Mouse (Mus musculus): ENCODE data around the gene Dhrs1.
A peak's percentile ranks its signal among the peaks of the same experiment; 100 is the strongest.

Dhrs1 gene

GRCm38 (mm10) chr14:55745180-55745860 is at the start of gene Dhrs1, which contains the start of gene Nop9:
Gene Dhrs1, minus strand, starts transcription at chr14:55745690.
Gene Nop9, plus strand, starts transcription at chr14:55745693.
- DNase-seq (ENCODE audit: low spot score), result peak; percentile 94

DNA sequence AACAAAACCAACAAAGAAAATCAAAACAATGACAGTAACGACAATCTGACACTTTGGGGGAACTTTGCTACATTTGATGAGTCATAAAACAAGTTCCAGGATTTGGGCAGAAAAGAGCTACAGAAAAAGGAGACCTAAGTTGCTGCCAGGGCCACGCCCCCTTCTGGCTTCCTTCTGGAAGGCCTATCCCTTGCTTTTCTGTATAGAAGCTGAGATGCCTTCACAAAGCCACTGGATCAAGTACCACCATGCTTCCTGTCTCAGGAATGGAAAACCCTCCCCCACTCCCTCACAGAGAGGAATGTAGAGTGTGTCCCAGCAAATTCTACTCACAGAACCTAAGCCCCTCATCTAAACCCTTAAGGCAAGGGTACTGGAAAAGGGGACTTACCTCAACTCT is 48.5 kb upstream of the Dhrs1 start:
- no peak for DNase-seq (ENCODE audit: low spot score)

GRCm38 (mm10) chr14:55793461-55793860 is 48.0 kb upstream of the Dhrs1 start:
- no peak for DNase-seq (ENCODE audit: low spot score)

DNA sequence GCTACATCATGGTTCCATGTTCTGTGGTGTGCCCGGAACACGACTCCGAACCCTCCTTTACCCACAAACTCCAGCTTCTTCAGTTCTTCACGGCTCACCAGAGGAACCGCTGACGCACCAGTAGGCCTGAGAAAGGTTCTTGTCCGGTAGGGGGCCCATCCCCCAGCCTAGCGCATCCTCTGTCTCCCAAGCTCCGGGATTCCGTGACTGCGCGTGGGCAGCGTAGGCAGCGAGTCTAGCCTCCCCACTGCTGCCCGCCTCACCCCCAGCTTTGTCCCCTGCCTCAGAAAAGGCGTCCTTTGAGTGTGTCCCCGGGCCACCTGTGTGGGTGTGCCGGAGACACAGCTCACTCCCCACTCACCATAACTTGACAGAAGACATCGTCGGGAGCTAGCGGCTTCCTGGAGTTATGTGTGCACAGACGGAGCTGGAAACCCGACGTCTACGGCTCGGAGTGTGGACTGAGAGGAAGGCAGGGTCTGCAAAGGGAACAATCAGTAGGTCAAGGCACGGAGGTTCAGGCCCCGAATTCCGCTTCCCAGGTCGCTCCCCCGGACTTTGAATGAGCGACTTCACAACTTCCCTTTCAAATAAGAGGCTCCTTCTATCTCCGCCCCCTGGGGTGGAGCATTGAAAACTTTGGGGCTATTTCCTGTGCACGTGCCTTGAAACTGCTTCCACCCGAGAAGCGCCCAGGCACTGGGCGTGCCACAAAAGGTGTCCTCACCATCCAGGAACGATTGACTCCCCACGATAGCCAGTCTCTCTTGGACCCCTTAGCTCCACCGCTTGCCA is 43.0 kb upstream of the Dhrs1 start, which contains the start of gene Ripk3:
Gene Ripk3, minus strand, starts transcription at position 610 of the 795 bp plus-strand sequence.
- no peak for DNase-seq (ENCODE audit: low spot score)

DNA sequence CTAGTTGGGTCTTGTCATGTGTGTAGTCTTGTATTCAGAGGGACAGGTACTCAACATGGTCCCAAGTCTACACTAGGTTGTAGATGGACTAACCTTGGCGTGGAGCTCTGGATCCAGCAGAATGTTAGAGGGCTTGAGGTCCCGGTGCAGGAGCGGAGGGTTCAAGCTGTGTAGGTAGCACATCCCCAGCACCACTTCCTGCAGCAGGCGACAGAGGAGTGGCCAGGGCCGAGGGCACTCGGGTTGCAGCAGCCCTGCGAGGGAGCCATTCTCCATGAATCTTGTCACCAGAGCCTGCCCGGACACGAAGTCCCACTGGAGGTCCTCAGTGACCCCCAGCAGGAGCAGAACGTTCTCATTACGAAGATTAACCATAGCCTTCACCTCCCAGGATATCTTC is 42.2 kb upstream of the Dhrs1 start:
- DNase-seq (ENCODE audit: low spot score), result no peak

DNA sequence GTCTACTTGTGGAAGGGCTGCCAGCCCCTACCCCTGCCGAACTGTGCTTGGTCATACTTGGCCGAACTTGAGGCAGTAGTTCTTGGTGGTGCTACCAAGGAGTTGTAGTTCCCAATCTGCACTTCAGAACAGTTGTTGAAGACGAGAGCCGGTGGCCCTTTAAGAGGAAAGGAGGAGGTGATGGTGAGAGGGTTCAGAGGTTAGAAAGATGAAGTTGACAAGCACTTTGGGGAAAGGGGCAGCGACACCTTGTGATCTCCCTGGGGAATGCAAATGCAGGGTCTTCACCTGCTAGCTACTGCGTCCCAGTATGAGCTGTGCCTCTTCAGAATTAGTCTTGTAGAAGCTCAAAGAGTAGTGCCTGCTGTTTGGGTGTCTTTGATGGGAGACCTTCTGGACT is 39.7 kb upstream of the Dhrs1 start:
- DNase-seq (ENCODE audit: low spot score), result peak; percentile 67

DNA sequence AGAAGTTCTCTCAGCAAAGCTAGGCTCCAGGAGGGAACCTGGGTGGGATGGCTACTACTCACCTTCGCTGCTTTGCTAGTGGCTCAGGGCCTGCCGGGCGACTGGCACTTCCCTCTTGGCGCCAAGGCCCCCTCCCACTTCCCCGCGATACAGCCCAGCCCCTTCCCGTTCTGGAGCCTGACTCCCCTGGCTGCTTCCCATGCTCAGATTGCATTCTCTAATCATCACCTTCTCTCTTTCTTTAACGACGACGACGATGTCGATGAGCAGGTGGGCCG is 38.4 kb upstream of the Dhrs1 start, which contains the start of gene Adcy4:
Gene Adcy4, minus strand, starts transcription at position 138 of the 278 bp plus-strand sequence.
- DNase-seq (ENCODE audit: low spot score), result peak; percentile 33

DNA sequence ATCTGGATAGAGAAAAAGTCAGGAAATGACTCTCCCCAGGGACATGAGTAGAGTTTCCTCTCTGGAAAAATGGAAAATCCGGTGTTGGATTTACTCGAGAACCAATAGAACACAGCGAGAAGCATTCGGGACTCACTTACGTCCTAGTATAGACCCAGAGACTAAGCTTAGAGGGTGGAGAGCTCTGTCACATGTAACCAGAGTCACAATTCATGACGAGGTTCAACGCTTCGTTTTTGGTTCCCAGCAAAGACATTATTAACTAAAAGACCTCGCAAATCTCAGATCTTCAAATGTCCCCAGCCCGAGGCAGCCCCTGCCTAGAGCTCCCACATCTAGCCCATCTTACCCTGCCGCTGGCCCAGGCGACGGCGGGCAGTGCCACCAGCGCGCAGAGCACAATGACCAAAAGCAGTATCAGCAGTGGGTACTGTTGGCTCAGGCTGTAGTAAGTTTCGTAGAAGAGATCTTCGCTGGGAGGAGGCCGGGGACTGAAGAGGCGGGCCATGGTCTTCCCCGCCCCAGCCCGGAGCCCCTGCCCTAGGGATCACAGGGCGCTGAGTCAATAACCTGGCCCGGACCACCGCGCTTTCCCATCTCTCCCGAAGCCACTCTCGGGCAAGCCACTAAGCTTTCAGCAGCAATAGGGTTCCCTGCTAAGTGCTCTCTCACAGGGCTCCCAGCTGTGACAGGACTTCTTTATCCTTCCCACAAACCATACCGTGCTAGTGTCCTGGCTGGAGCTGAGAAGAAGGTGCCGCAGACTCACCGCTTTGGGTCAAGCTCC is 37.9 kb upstream of the Dhrs1 start:
- DNase-seq (ENCODE audit: low spot score), result peak; percentile 72

DNA sequence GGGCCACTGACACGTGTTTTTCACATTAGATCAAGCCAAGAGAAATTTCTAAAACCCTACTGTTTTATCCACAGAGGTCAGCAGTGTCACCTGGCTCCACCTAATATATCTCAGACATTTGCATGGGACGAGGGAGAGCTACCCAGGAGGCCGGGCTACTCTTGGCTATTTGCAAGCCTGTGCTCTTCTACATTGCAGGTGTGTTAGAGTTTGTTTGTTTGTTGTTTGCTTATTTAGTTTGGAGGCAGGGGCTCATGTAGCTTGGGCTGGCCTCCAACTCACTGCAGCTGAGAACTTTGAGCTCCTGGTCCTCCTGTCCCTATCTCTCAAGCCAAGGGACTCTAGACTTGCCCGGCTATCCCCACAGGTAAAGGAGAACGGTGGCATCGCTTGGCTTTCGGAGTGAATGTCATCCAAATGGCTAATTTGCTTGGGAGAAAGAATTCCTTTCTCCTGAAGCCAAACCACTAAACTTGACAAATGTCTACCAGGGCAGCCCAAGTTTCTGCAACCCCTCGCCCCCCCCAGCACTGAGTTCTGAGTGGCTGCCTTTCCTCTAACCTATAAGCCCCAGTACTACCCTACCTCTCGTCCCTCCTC is 37.0 kb upstream of the Dhrs1 start:
- no peak for DNase-seq (ENCODE audit: low spot score)

DNA sequence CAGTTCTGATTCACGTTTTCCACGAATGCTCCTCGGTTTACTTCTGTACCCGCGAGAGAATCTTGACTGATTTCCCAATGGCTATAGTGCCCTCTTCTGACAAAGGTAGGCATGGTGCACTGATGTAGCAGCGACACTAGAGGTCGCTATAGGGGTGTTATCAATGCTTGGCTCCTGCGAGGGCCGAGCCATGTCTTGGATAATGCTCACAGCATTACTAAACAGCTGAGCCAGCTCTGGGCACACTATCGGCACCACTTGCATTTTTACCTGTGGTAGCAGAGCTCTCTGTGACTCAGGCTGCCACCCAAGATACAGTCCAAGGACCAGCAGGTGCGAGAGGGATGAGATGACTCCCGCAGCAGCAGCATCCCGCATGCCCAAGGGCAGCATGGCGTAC is 35.8 kb upstream of the Dhrs1 start:
- DNase-seq (ENCODE audit: low spot score), result peak; percentile 94

DNA sequence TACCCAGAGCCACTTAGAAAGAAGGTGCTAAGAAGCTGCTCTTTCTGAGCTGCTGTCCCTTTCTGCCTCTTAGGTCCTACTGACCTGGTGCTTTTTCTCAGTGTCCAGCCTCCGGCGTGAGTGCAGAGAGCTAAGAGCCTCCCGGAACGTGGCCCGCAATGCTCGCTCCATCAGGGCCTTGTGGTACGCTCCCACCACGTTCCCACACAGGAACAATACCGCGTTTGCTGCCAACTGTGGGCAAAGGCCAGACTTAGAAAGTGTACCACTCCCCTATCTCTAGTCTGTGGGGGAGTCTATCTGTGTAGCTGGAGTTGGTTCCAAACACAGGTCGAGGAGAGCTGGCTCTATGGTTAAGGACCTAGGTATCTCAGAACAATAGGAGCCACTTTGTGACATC is 35.2 kb upstream of the Dhrs1 start:
- no peak for DNase-seq (ENCODE audit: low spot score)

GRCm38 (mm10) chr14:55779656-55780055 is 34.2 kb upstream of the Dhrs1 start:
- DNase-seq (ENCODE audit: low spot score), result no peak

DNA sequence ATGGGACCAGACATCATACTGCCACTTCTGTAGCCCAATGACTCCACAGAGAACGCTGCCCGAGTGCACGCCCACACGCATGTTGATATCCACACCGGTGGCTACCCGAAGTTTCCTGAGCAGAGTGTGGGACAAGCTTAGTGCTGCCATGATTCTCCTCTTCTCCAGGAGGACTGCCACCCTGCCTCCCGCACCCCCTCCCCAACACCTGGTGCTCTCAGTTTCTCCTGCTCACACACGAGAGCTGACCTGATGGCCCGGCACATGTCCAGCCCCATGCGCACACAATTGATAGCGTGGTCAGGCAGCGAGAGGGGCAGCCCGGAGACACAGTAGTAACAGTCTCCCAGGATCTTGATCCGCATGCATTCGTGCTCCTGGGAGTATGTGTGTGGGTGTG is 33.2 kb upstream of the Dhrs1 start:
- DNase-seq (ENCODE audit: low spot score), result no peak

GRCm38 (mm10) chr14:55777806-55778205 is 32.3 kb upstream of the Dhrs1 start:
- DNase-seq (ENCODE audit: low spot score), result no peak

GRCm38 (mm10) chr14:55777176-55777575 is 31.7 kb upstream of the Dhrs1 start:
- DNase-seq (ENCODE audit: low spot score), result no peak

DNA sequence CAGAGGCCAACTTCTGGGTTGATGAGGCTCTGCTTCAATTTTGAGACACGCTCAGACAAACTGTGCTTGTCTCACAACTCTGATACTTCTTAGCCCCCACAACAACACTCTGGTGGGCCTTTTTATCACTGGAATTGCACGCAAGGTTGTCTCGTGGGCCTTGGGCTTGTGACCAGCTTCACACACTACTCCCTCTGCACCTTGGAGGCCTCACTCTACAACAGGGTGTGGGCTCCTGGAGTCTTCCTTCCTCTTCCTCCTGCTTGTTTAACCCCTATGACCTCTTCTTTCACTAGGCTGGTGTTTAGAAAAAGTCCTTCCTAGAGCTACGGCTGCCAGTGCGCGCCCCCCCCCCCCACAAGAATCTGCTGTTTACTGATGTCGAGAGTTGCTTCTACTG is 31.2 kb upstream of the Dhrs1 start:
- DNase-seq (ENCODE audit: low spot score), result no peak

DNA sequence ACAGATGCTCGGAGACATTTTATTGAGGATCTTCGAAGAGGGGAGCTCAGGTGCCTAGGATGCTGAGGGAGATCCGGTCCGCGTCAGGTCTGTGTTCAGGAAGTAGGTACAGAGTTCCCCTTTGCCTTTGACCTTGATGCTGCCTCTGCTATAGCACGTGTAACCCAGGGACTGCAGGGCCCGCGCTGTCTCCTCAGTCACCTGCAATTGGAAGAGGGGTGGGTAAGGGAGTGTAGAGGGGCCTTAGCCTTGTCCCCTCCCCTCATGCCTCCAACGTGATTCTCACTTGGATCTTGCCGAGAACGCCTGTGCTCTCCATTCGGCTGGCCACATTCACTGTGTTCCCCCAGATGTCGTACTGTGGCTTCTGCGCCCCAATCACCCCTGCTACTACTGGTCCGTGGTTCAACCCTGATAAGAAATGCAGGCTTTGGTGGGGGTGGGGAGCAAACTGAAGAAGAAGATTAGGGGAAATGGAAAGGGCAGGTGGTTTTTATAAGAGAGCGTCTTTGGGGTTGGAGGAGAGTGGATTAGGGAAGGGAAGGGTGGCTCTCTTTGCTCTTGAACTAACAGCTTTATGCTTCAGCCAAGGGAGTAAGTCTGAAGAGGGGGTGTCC is 23.7 kb upstream of the Dhrs1 start:
- DNase-seq (ENCODE audit: low spot score), result no peak

DNA sequence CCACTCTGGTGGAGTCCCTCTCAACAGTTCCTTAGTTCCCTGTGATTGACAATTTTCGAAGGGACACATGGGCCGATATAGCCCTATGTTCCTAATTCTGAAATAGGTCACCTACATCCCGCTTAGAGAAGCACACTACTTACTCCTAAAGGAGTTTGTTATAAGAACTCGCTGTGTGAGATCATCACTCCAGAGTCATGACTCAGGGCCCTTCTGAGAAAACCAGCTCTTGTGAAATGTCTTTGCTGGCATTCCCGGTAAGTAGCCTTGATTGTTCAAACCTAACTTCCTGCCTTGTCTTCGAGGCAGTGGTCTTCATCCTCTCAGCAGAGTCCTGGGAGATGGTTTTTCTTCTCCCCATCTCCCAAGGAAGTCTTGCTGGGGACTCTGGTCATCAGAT is 23.1 kb upstream of the Dhrs1 start:
- DNase-seq (ENCODE audit: low spot score), result no peak

- peak; percentile 79 for DNase-seq (ENCODE audit: low spot score)
Observed at GRCm38 (mm10) chr14:55767519-55768414, 22.3 kb upstream of the Dhrs1 start.

DNA sequence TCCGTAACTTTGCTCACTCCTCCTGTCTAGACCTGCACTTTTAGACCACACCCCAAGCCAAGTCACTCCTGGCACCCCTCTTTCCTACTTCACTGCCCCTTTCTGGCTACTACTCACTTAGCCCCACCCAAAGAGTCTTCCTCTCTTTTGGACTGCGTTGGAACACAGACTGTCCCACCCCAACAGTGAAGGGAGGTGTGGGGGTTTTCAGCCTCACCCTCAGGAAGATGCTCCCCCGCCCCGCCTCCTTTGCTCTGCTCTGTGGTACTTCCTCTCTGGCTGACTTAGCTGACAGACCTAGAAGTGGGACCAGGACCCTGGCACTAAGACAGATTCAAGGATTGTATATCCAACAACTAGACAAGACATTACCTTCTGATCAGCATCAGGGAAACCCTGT is 20.2 kb upstream of the Dhrs1 start, which contains the start of gene Ltb4r1:
Gene Ltb4r1, plus strand, starts transcription at position 267 of the 400 bp plus-strand sequence.
- DNase-seq (ENCODE audit: low spot score), result no peak

- DNase-seq (ENCODE audit: low spot score), result no peak
Observed at GRCm38 (mm10) chr14:55763166-55763565, 17.7 kb upstream of the Dhrs1 start.

All from embryo, embryonic 10 days (tissue).